In genomic region chr19:3931716-3932115, GRCm38 (mm10) we compare ENCODE assay signal across 23 mouse cellular contexts. TPM values are rescaled to one million over a fixed set of nuclear protein-coding genes. Genes with fewer than 3 reads are reported as not detected.
DNase-seq lines count a peak whose midpoint lies in the region; ATAC-seq and TF ChIP-seq lines count a peak whose summit lies in the region.
"Had no signal": no experiment of that assay in that cellular context is flagged by ENCODE, and none has a peak within 500 bp of the region (broad histone marks: within the 10 kb centered on the region; RNA-seq: fewer than 3 reads in every experiment).

No protein-coding gene starts in this region.

- H3K4me2 ChIP-seq in midbrain, embryonic 11.5 days, result no peak overlapping the region
- H3K4me2 ChIP-seq in midbrain, embryonic 14.5 days (ENCODE audit: low read length), result no peak overlapping the region
- H3K4me2 ChIP-seq in forebrain, embryonic 11.5 days (ENCODE audit: low read depth, low read length, severe bottlenecking), result no peak overlapping the region
- H3K4me2 ChIP-seq: embryonic facial prominence, embryonic 12.5 days; hindbrain, embryonic 13.5 days; liver, embryonic 13.5 days; midbrain, embryonic 13.5 days had no signal

- no peak; the same call in 1 of the 2 replicates for TF ChIP-seq POLR2A in bone marrow macrophage, adult 2 months (IDR thresholded peaks at IDR 0.05; ENCODE audit: borderline replicate concordance, low read depth, low read length)

- H3K4me1 ChIP-seq in midbrain, embryonic 11.5 days (ENCODE audit: control insufficient read depth, insufficient read depth, low read length), result peaks cover 8% of the 10 kb centered on the region
- H3K4me1 ChIP-seq in midbrain, embryonic 14.5 days (ENCODE audit: control insufficient read depth, insufficient read depth, low read length), result peaks cover 13% of the 10 kb centered on the region
- peaks cover 53% of the 10 kb centered on the region for H3K4me1 ChIP-seq in bone marrow macrophage, adult 2 months (ENCODE audit: control insufficient read depth, insufficient read depth, low read length)
- no peaks in the 10 kb centered on the region; the same call in none of the 2 replicates for H3K4me1 ChIP-seq in forebrain, embryonic 11.5 days (replicated peaks; ENCODE audit: control insufficient read depth, insufficient read depth, low read length)

- no peaks in the 10 kb centered on the region; the same call in 1 of the 2 replicates for H3K27me3 ChIP-seq in midbrain, embryonic 11.5 days (ENCODE audit: control insufficient read depth, insufficient read depth, low read length)
- peaks cover 5% of the 10 kb centered on the region; the same call in 1 of the 2 replicates for H3K27me3 ChIP-seq in midbrain, embryonic 14.5 days (ENCODE audit: control insufficient read depth, insufficient read depth, low read length)
- H3K27me3 ChIP-seq in forebrain, embryonic 11.5 days (ENCODE audit: control insufficient read depth, insufficient read depth, low read length), result no peaks in the 10 kb centered on the region
- H3K27me3 ChIP-seq: embryonic facial prominence, embryonic 12.5 days had no signal

- no peak overlapping the region for H3K9ac ChIP-seq in midbrain, embryonic 11.5 days (ENCODE audit: low read length)
- no peak overlapping the region for H3K9ac ChIP-seq in midbrain, embryonic 14.5 days (replicated peaks; ENCODE audit: low read length)
- no peak overlapping the region for H3K9ac ChIP-seq in forebrain, embryonic 11.5 days (ENCODE audit: low read length)
- H3K9ac ChIP-seq: embryonic facial prominence, embryonic 12.5 days; forebrain, postnatal 0 days; hindbrain, embryonic 13.5 days; liver, embryonic 13.5 days; midbrain, embryonic 13.5 days had no signal

- H3K27ac ChIP-seq in midbrain, embryonic 11.5 days (ENCODE audit: low read depth, low read length), result no peak overlapping the region
- no peak overlapping the region for H3K27ac ChIP-seq in midbrain, embryonic 14.5 days (replicated peaks; ENCODE audit: low read depth, low read length)
- peak overlapping the region; percentile 90 for H3K27ac ChIP-seq in bone marrow macrophage, adult 2 months (ENCODE audit: insufficient read depth, low read depth, low read length)
- no peak overlapping the region for H3K27ac ChIP-seq in forebrain, embryonic 11.5 days (ENCODE audit: low read depth, low read length)
- H3K27ac ChIP-seq: embryonic facial prominence, embryonic 12.5 days; heart, embryonic 10.5 days; hindbrain, embryonic 13.5 days; liver, embryonic 13.5 days; midbrain, embryonic 13.5 days had no signal

- H3K9me3 ChIP-seq in midbrain, embryonic 11.5 days (ENCODE audit: control insufficient read depth, low read length), result no peaks in the 10 kb centered on the region
- H3K9me3 ChIP-seq in midbrain, embryonic 14.5 days (ENCODE audit: control insufficient read depth, low read length), result no peaks in the 10 kb centered on the region
- no peaks in the 10 kb centered on the region for H3K9me3 ChIP-seq in forebrain, embryonic 11.5 days (ENCODE audit: control insufficient read depth, low read length)
- H3K9me3 ChIP-seq: embryonic facial prominence, embryonic 12.5 days; heart, embryonic 10.5 days; hindbrain, embryonic 13.5 days; liver, embryonic 13.5 days; midbrain, embryonic 13.5 days had no signal

- DNase-seq in cerebellum, adult 9-11 months, result peak; percentile 16
- DNase-seq in cerebellum, postnatal 36 days, result no peak
- DNase-seq in midbrain, embryonic 11.5 days (ENCODE audit: low spot score, missing footprints), result peak; percentile 45
- DNase-seq in midbrain, embryonic 14.5 days, result no peak
- DNase-seq in monocyte, adult 2 months (ENCODE audit: low read depth in 1 of 2, low spot score in 2 of 2), result peak; percentile 69 to 75
- DNase-seq in left cerebral cortex, adult 11 months (ENCODE audit: low spot score), result no peak
- DNase-seq in forebrain, embryonic 11.5 days (ENCODE audit: low spot score), result no peak
- DNase-seq: cerebellum, adult 18-20 months; forebrain, postnatal 0 days; gastrocnemius, postnatal 10 days; heart, postnatal 10 days; kidney, postnatal 4 days; liver, embryonic 13.5 days; lung, postnatal 14 days had no signal

- 91% methylated on average over 9 of the region's 9 CpGs for WGBS in midbrain, embryonic 11.5 days
- WGBS in midbrain, embryonic 14.5 days, result 91% methylated on average over 9 of the region's 9 CpGs
- WGBS in forebrain, embryonic 11.5 days, result 93% methylated on average over 9 of the region's 9 CpGs

- no peak overlapping the region for H3K4me3 ChIP-seq in midbrain, embryonic 11.5 days (ENCODE audit: low read depth, low read length)
- H3K4me3 ChIP-seq in midbrain, embryonic 14.5 days (replicated peaks; ENCODE audit: low read depth, low read length), result no peak overlapping the region
- peak overlapping the region; percentile 60 for H3K4me3 ChIP-seq in bone marrow macrophage, adult 2 months (ENCODE audit: insufficient read depth, low read length)
- no peak overlapping the region for H3K4me3 ChIP-seq in forebrain, embryonic 11.5 days (ENCODE audit: low read depth, low read length)
- H3K4me3 ChIP-seq: embryonic facial prominence, embryonic 12.5 days; heart, embryonic 10.5 days; hindbrain, embryonic 13.5 days; liver, embryonic 13.5 days; midbrain, embryonic 13.5 days had no signal

- no peaks in the 10 kb centered on the region for H3K36me3 ChIP-seq in midbrain, embryonic 11.5 days (ENCODE audit: control insufficient read depth, insufficient read depth, low read length)
- no peaks in the 10 kb centered on the region for H3K36me3 ChIP-seq in midbrain, embryonic 14.5 days (ENCODE audit: control insufficient read depth, insufficient read depth, low read length)
- no peaks in the 10 kb centered on the region for H3K36me3 ChIP-seq in forebrain, embryonic 11.5 days (ENCODE audit: control insufficient read depth, insufficient read depth, low read length)
- H3K36me3 ChIP-seq: embryonic facial prominence, embryonic 12.5 days; heart, embryonic 10.5 days; hindbrain, embryonic 13.5 days; liver, embryonic 13.5 days; midbrain, embryonic 13.5 days had no signal

- TF ChIP-seq CTCF in bone marrow macrophage, adult 2 months (IDR thresholded peaks at IDR 0.05; ENCODE audit: low read depth, low read length), result no peak

- ATAC-seq in midbrain, embryonic 11.5 days (ENCODE audit: low FRiP score), result no peak
- no peak for ATAC-seq in midbrain, embryonic 14.5 days (ENCODE audit: low FRiP score, low TSS enrichment)
- no peak for ATAC-seq in forebrain, embryonic 11.5 days (replicated peaks; ENCODE audit: low FRiP score)
- ATAC-seq: activated CD4-positive, CD25-positive, alpha-beta regulatory T cell, adult 4 months; forebrain, postnatal 0 days; midbrain, embryonic 13.5 days had no signal

RNA-seq across cellular contexts. Expression of gene Aldh3b1, which starts 2.1 kb away (rescaled TPM):
- polyA plus RNA-seq in midbrain, embryonic 11.5 days (2014; fragmentation: Nextera tagmentation; extraction: Ambion mirVana), result 0.67 and 0.99 TPM in 2 replicates
- 0.84 and 1.1 TPM in 2 replicates for polyA plus RNA-seq in midbrain, embryonic 14.5 days (2014; fragmentation: Nextera tagmentation; extraction: Ambion mirVana)
- 83.9 and 85.6 TPM in 2 replicates for polyA plus RNA-seq in bone marrow macrophage, adult 2 months (2012; ENCODE audit: insufficient read depth, insufficient read length, missing spikeins)
- 0.35 and 0.64 TPM in 2 replicates for polyA plus RNA-seq in forebrain, embryonic 11.5 days (2014; fragmentation: Nextera tagmentation; extraction: Ambion mirVana)

RNA-seq across cellular contexts. Expression of gene Unc93b1, which starts 3.3 kb away (rescaled TPM):
- polyA plus RNA-seq in midbrain, embryonic 11.5 days (2014; fragmentation: Nextera tagmentation; extraction: Ambion mirVana), result 5.9 and 7.1 TPM in 2 replicates
- 3.7 and 13.4 TPM in 2 replicates for polyA plus RNA-seq in midbrain, embryonic 14.5 days (2014; fragmentation: Nextera tagmentation; extraction: Ambion mirVana)
- polyA plus RNA-seq in bone marrow macrophage, adult 2 months (2012; ENCODE audit: insufficient read depth, insufficient read length, missing spikeins), result 1,272 and 1,428 TPM in 2 replicates
- 4.9 and 5.7 TPM in 2 replicates for polyA plus RNA-seq in forebrain, embryonic 11.5 days (2014; fragmentation: Nextera tagmentation; extraction: Ambion mirVana)

RNA-seq across cellular contexts. Expression of gene Ndufs8, which starts 19.1 kb away (rescaled TPM):
- polyA plus RNA-seq in midbrain, embryonic 11.5 days (2014; fragmentation: Nextera tagmentation; extraction: Ambion mirVana), result 209 and 235 TPM in 2 replicates
- 261 and 304 TPM in 2 replicates for polyA plus RNA-seq in midbrain, embryonic 14.5 days (2014; fragmentation: Nextera tagmentation; extraction: Ambion mirVana)
- polyA plus RNA-seq in bone marrow macrophage, adult 2 months (2012; ENCODE audit: insufficient read depth, insufficient read length, missing spikeins), result 80.5 and 85.1 TPM in 2 replicates
- polyA plus RNA-seq in forebrain, embryonic 11.5 days (2014; fragmentation: Nextera tagmentation; extraction: Ambion mirVana), result 189 and 206 TPM in 2 replicates

RNA-seq across cellular contexts. Expression of gene Tcirg1, which starts 24.8 kb away (rescaled TPM):
- polyA plus RNA-seq in midbrain, embryonic 11.5 days (2014; fragmentation: Nextera tagmentation; extraction: Ambion mirVana), result 7.7 and 8.9 TPM in 2 replicates
- polyA plus RNA-seq in midbrain, embryonic 14.5 days (2014; fragmentation: Nextera tagmentation; extraction: Ambion mirVana), result 7.4 and 11.0 TPM in 2 replicates
- 488 and 518 TPM in 2 replicates for polyA plus RNA-seq in bone marrow macrophage, adult 2 months (2012; ENCODE audit: insufficient read depth, insufficient read length, missing spikeins)
- 11.4 and 15.7 TPM in 2 replicates for polyA plus RNA-seq in forebrain, embryonic 11.5 days (2014; fragmentation: Nextera tagmentation; extraction: Ambion mirVana)

RNA-seq across cellular contexts. Expression of gene Aldh3b3, which starts 26.7 kb away (rescaled TPM):
- polyA plus RNA-seq in midbrain, embryonic 11.5 days (2014; fragmentation: Nextera tagmentation; extraction: Ambion mirVana), result not detected in 2 replicates
- not detected in 2 replicates for polyA plus RNA-seq in midbrain, embryonic 14.5 days (2014; fragmentation: Nextera tagmentation; extraction: Ambion mirVana)
- polyA plus RNA-seq in bone marrow macrophage, adult 2 months (2012; ENCODE audit: insufficient read depth, insufficient read length, missing spikeins), result not detected in 2 replicates
- not detected in 2 replicates for polyA plus RNA-seq in forebrain, embryonic 11.5 days (2014; fragmentation: Nextera tagmentation; extraction: Ambion mirVana)
- polyA plus RNA-seq: activated CD4-positive, CD25-positive, alpha-beta regulatory T cell, adult 4 months; cortical plate, adult 2 months; embryonic facial prominence, embryonic 12.5 days; forebrain, postnatal 0 days; heart, embryonic 10.5 days; hindbrain, embryonic 13.5 days; intestine, embryonic 14.5 days; kidney, embryonic 14.5 days; liver, embryonic 13.5 days; midbrain, embryonic 13.5 days had no signal

Comparison
In these comparisons a context has a peak if more than half of its experiments do, and no peak if none do; other contexts are left out.
1. DNase-seq: peak in cerebellum, adult 9-11 months (single experiment), midbrain, embryonic 11.5 days (single experiment) and monocyte, adult 2 months (2 of 2); none in cerebellum, postnatal 36 days (0 of 2), midbrain, embryonic 14.5 days (single experiment), left cerebral cortex, adult 11 months (single experiment) and forebrain, embryonic 11.5 days (single experiment).
2. RNA of gene Aldh3b1, which starts 2.1 kb away (polyA plus RNA-seq): 83.9 to 85.6 TPM in bone marrow macrophage, adult 2 months; 0.84 to 1.1 TPM in midbrain, embryonic 14.5 days, 0.67 to 0.99 TPM in midbrain, embryonic 11.5 days and 0.35 to 0.64 TPM in forebrain, embryonic 11.5 days; every median in the first group is over 10 times any median in the second.
3. RNA of gene Unc93b1, which starts 3.3 kb away (polyA plus RNA-seq): 1,272 to 1,428 TPM in bone marrow macrophage, adult 2 months; 3.7 to 13.4 TPM in midbrain, embryonic 14.5 days, 5.9 to 7.1 TPM in midbrain, embryonic 11.5 days and 4.9 to 5.7 TPM in forebrain, embryonic 11.5 days; every median in the first group is over 10 times any median in the second.